Mouse (Mus musculus) limb, embryonic 11.5 days (tissue): ENCODE results near the gene Adra2c. TPM values are rescaled to one million over a fixed set of nuclear protein-coding genes. Genes with fewer than 3 reads are reported as not detected.
A peak's percentile ranks its signal among the peaks of the same experiment; 100 is the strongest.

ENCODE experiments used
- ATAC-seq: fragments of 200-750 bp; cut with Nextera tagmentation; 2 replicates; pipeline ENCODE4 v1.8.0; 2017; ENCODE audit warnings: low read depth; ENCODE audit not compliant: insufficient number of reproducible peaks, low FRiP score, low TSS enrichment
- DNase-seq: peaks from one replicate; pipeline ENCODE4 v3.0.0-alpha.2; 2015; ENCODE audit warnings: low spot score
- H3K27ac ChIP-seq: fragments of 300-500 bp; sonication (generic); replicated peaks from 2 replicates; pipeline ENCODE4 v1.5.1; 2014; ENCODE audit warnings: low read depth, mild to moderate bottlenecking, low read length
- H3K27me3 ChIP-seq: fragments of 300-500 bp; sonication (generic); 2 replicates; pipeline ENCODE4 v1.6.1; 2014; ENCODE audit warnings: mild to moderate bottlenecking, low read length, mixed read lengths; ENCODE audit not compliant: control insufficient read depth, insufficient read depth
- H3K36me3 ChIP-seq: fragments of 300-500 bp; sonication (generic); 2 replicates; pipeline ENCODE4 v1.6.1; 2014; ENCODE audit warnings: mild to moderate bottlenecking, low read length, moderate library complexity, mixed read lengths; ENCODE audit not compliant: control insufficient read depth, insufficient read depth
- H3K4me1 ChIP-seq: fragments of 300-500 bp; sonication (generic); 2 replicates; pipeline ENCODE4 v1.6.1; 2014; ENCODE audit warnings: low read length, mixed read lengths; ENCODE audit not compliant: control insufficient read depth, insufficient read depth
- H3K4me2 ChIP-seq: fragments of 300-500 bp; sonication (generic); 2 replicates; pipeline ENCODE4 v1.6.1; 2014; ENCODE audit warnings: low read depth, mild to moderate bottlenecking, moderate library complexity; ENCODE audit not compliant: severe bottlenecking
- H3K4me3 ChIP-seq: fragments of 300-500 bp; sonication (generic); 2 replicates; pipeline ENCODE4 v1.5.1; 2014; ENCODE audit warnings: low read depth, low read length
- H3K9ac ChIP-seq: fragments of 300-500 bp; sonication (generic); 2 replicates; pipeline ENCODE4 v1.6.1; 2014; ENCODE audit warnings: mild to moderate bottlenecking, low read length
- H3K9me3 ChIP-seq: fragments of 300-500 bp; sonication (generic); 2 replicates; pipeline ENCODE4 v1.6.1; 2016; ENCODE audit warnings: low read length; ENCODE audit not compliant: control insufficient read depth
- WGBS: fragments of 180-500 bp; shearing (Covaris S2); extraction: QIAGEN DNeasy Blood & Tissue Kit; methylation state at CpG from one replicate; pipeline ENCODE4 v1.1.7; 2014; 5-methylcytosine and 5-hydroxymethylcytosine counted together
- polyA plus RNA-seq: library from polyadenylated mRNA; unstranded; fragments of >200 nt; fragmentation: Nextera tagmentation; extraction: Ambion mirVana; gene quantifications from 2 replicates; pipeline ENCODE4 v1.2.1, GENCODE M21; 2014

The Adra2c gene
- polyA plus RNA-seq, 1 experiment from 2014 or later, result not detected

DNA sequence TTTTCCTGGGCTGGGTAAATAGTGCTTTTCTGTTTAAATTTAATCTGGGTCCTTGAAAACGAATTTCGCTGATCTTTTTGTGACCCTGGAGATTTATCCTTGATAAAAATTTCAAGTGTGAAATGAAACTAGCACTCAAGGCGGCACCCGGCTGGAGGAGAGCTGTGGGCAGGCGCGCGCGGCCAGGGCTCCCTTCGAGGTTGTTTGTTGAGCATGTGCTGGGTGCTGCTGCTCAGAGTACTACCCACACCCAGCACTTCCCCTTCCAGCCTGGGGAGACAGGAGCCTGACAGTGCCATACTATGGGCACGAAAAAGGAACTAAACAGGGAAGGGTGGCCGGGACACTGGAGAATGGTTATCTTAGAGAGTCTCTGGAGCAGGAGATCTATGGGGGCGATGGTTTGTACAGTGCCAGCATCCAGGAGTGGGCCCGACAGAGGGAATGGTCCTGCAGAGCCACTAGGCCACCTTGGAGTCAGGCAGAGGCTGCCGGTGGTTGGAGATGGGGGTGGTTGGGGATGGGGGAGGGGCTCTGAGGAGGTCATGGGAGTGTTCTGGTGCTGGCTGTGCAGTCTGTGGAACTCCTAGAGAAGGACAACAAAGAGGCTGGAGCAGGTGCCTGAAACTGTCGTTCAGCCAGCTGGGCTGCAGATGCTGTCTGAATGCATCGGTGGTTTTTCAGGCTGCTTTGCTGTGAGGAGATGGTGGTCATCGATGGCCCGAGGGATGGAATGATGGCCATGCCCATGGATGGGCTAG is 35.9 kb downstream of the Adra2c start:
- Histone ChIP-seq H3K4me3 (0 out of 2 replicates have a peak overlapping the region, but pooled peaks have one; percentile 5), H3K27ac (no peak overlapping the region), H3K27me3 (peaks cover 30% of the 10 kb centered on the region), H3K4me2 (peak overlapping the region; percentile 17; the same call in 1 of the 2 replicates), H3K36me3 (no peaks in the 10 kb centered on the region), H3K9me3 (no peaks in the 10 kb centered on the region), H3K4me1 (peaks cover 5% of the 10 kb centered on the region), H3K9ac (no peak overlapping the region)
- 23% methylated on average over 18 of the region's 18 CpGs for WGBS
- DNase-seq (peak; percentile 20), ATAC-seq (no peak)

DNA sequence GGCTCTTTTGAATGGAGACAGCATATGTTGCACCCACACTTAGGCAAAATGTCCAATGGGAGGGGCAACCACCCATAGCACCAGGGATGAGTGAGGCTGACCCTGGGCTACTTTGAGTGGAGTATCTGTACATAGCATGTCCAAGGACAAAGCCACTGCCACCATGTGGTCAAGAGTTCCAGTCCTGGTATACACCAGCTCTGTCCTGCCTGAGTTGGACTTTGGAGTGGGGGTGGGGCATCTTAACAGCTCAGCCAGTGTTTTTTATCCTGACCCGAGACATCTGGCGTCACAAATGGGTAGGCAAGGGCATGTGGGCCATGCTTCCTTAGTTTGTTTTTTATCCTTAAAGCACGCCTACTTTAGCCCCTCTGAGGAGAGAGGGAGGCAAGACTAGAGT is 36.5 kb downstream of the Adra2c start:
- Histone ChIP-seq H3K27ac (no peak overlapping the region), H3K4me2 (no peak overlapping the region), H3K9ac (no peak overlapping the region), H3K27me3 (peaks cover 30% of the 10 kb centered on the region), H3K9me3 (no peaks in the 10 kb centered on the region), H3K4me3 (no peak overlapping the region), H3K36me3 (no peaks in the 10 kb centered on the region), H3K4me1 (peaks cover 5% of the 10 kb centered on the region)
- ATAC-seq, result no peak
- no peak for DNase-seq
- 33% methylated on average over 3 of the region's 3 CpGs for WGBS

- Histone ChIP-seq H3K4me3 (no peak overlapping the region), H3K4me1 (peaks cover 5% of the 10 kb centered on the region), H3K9me3 (no peaks in the 10 kb centered on the region), H3K4me2 (no peak overlapping the region), H3K36me3 (no peaks in the 10 kb centered on the region), H3K27ac (no peak overlapping the region), H3K27me3 (peaks cover 30% of the 10 kb centered on the region), H3K9ac (no peak overlapping the region)
- DNase-seq (no peak), ATAC-seq (no peak)
- WGBS, result 77% methylated on average over 3 of the region's 3 CpGs
Observed at GRCm38 (mm10) chr5:35315204-35315603, 37.1 kb downstream of the Adra2c start.

- Histone ChIP-seq H3K4me3 (no peak overlapping the region), H3K9me3 (no peaks in the 10 kb centered on the region), H3K9ac (no peak overlapping the region), H3K27me3 (no peaks in the 10 kb centered on the region), H3K4me1 (no peaks in the 10 kb centered on the region), H3K36me3 (no peaks in the 10 kb centered on the region), H3K4me2 (no peak overlapping the region), H3K27ac (no peak overlapping the region)
- 83% methylated on average over 2 of the region's 2 CpGs for WGBS
- DNase-seq, result no peak
- no peak for ATAC-seq
Observed at GRCm38 (mm10) chr5:35320650-35321049, 42.5 kb downstream of the Adra2c start.

DNA sequence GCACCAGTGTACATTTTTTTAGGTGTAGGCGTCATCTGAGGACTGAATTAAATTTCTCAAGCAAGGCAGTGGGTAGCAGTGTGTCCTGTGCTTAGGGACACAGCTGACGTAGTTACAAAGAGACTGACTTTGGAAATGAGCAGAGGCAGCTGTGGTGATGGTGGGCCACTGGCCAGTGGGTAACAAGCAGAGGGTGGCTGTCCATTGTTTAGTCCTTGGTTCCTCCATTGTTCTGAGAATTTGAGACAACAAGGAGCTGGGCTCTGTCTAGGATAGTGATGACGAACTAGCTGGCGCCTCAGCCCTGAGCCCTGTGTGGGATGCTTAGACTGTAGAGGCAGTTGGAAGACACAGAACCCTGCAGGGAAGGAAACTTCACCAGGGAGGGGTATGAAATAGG is 52.7 kb downstream of the Adra2c start:
- no peak overlapping the region for H3K27ac ChIP-seq
- ATAC-seq, result no peak
- H3K4me1 ChIP-seq, result no peaks in the 10 kb centered on the region
- H3K9ac ChIP-seq, result no peak overlapping the region
- no peak for DNase-seq
- H3K4me2 ChIP-seq, result no peak overlapping the region
- 78% methylated on average over 4 of the region's 4 CpGs for WGBS
- no peaks in the 10 kb centered on the region for H3K27me3 ChIP-seq
- H3K9me3 ChIP-seq, result no peaks in the 10 kb centered on the region
- H3K36me3 ChIP-seq, result no peaks in the 10 kb centered on the region
- H3K4me3 ChIP-seq, result no peak overlapping the region

Other genes with a start within 250 kb of the Adra2c start
- gene Hgfac, start 236.8 kb upstream of the Adra2c start, polyA plus RNA-seq, result 0.40 TPM in 1 of 2 replicates, not detected in the other
- 0.45 and 0.48 TPM in 2 replicates for gene Dok7, start 221.6 kb upstream of the Adra2c start, polyA plus RNA-seq
- gene Lrpap1, start 172.6 kb upstream of the Adra2c start, polyA plus RNA-seq, result 60.3 and 67.0 TPM in 2 replicates
- gene Hmx1, start 110.8 kb downstream of the Adra2c start, polyA plus RNA-seq, result 0.13 and 0.28 TPM in 2 replicates
- 2.2 and 3.7 TPM in 2 replicates for gene Cpz, start 247.4 kb downstream of the Adra2c start, polyA plus RNA-seq